Mouse (Mus musculus) pancreas, adult 10 weeks (tissue): Measurements from ENCODE around the gene Ezr. TPM values are rescaled to one million over a fixed set of nuclear protein-coding genes. Genes with fewer than 3 reads are reported as not detected.

Experiments used
- polyA plus RNA-seq: library from polyadenylated mRNA; stranded (reverse); fragments of 350-450 nt; fragmentation: Illumina TruSeq; extraction: RNeasy Lipid Tissue Mini Kit (QIAGEN cat#74804); gene quantifications from one replicate; pipeline ENCODE4 v1.2.3, GENCODE M21; 2015; ENCODE audit warnings: low read depth, low replicate concordance; ENCODE audit not compliant: insufficient read depth

The Ezr gene
- polyA plus RNA-seq = 13.5 TPM

DNA sequence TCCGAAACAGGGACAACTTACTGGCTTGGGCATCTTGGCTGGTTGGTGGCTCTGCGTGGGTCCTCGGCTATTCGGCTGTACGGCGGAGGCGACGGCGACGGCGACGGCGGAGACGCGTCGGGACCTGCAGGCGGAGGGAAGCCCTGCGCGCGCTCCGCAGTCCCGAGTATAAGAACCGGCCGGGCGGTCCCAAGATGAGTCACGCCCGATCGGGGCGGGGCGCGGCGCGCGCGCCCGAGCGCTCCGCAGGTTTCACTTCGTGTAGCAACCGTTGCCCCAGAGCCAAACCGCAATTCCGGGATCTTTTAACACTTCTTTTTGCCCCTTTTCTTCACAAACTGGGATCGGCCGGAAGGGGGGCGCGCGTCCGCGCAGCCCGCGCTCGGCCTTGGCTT lies at the start of gene Ezr:
TSS of gene Ezr (minus strand) at position 174 of the 395 bp plus-strand sequence.

Other genes with a start within 250 kb of the Ezr start
- gene Dynlt1c, start 181.1 kb downstream of the Ezr start, polyA plus RNA-seq = 5.9 TPM
- gene Dynlt1f, start 126.9 kb downstream of the Ezr start, polyA plus RNA-seq = 14.3 TPM
- not detected for gene Sytl3, start 123.7 kb downstream of the Ezr start, polyA plus RNA-seq
- gene Rsph3b, start 165.9 kb upstream of the Ezr start, polyA plus RNA-seq = 14.0 TPM
- gene Tagap1, start 178.4 kb upstream of the Ezr start, polyA plus RNA-seq = 8.9 TPM
- gene Rnaset2b, start 187.8 kb upstream of the Ezr start, polyA plus RNA-seq = 75.1 TPM
- gene Gm49721, start 196.1 kb upstream of the Ezr start, polyA plus RNA-seq = not detected
- not detected for gene Gm1604a, start 242.8 kb upstream of the Ezr start, polyA plus RNA-seq